Mouse (Mus musculus): ENCODE measurements at regions not wholly inside any gene's neighbourhood (a gene's known extent, or its start where the extent isn't known, plus 50 kb on each side); places are given as distances from the start of the nearest gene placed in this dataset.

GRCm38 (mm10) chrX:145672776-145673175 is 167.8 kb upstream of the Amot start:
- H3K4me2 ChIP-seq = no peak overlapping the region
- DNase-seq = no peak
- H3K9ac ChIP-seq = no peak overlapping the region
- no peaks in the 10 kb centered on the region for H3K27me3 ChIP-seq
- no peaks in the 10 kb centered on the region for H3K36me3 ChIP-seq
- no peaks in the 10 kb centered on the region for H3K4me1 ChIP-seq (replicated peaks)
- H3K4me3 ChIP-seq (replicated peaks) = no peak overlapping the region
- H3K27ac ChIP-seq = no peak overlapping the region
- no peak for ATAC-seq (ENCODE audit: low read depth)
- no peaks in the 10 kb centered on the region for H3K9me3 ChIP-seq (replicated peaks)

DNA sequence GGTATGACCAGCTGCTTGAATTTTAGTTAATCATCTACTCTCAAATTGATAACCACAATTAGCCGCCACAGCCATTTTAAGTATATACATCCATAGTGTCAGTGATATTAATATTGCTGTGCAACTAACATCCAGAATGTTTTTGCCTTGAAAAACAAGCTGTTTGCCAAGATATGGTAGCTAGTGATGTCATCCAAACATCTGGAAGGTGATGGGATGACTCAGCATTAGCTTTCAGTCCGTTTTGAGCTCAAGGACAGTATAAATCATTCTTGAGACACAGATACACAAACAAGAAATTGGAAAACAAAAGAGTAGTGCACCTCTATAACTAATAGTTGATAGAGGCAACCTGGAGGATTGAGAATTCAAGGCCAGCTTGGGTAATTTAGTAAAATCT is 146.7 kb upstream of the Amot start:
- no peak overlapping the region for H3K27ac ChIP-seq
- H3K36me3 ChIP-seq = no peaks in the 10 kb centered on the region
- H3K9ac ChIP-seq = no peak overlapping the region
- H3K27me3 ChIP-seq = no peaks in the 10 kb centered on the region
- no peaks in the 10 kb centered on the region for H3K9me3 ChIP-seq (replicated peaks)
- DNase-seq (no peak), ATAC-seq (ENCODE audit: low read depth) (peak; percentile 60; the same call in 1 of the 2 replicates)
- no peak overlapping the region for H3K4me3 ChIP-seq (replicated peaks)
- H3K4me1 ChIP-seq (replicated peaks) = no peaks in the 10 kb centered on the region
- whole genome bisulfite sequencing (ENCODE audit: insufficient replicate concordance) = 43% methylated on average over 2 of the region's 2 CpGs
- no peak overlapping the region for H3K4me2 ChIP-seq

GRCm38 (mm10) chrX:145619649-145620048 is 114.7 kb upstream of the Amot start:
- no peaks in the 10 kb centered on the region for H3K27me3 ChIP-seq
- no peak for ATAC-seq (ENCODE audit: low read depth)
- H3K4me2 ChIP-seq = no peak overlapping the region
- H3K4me3 ChIP-seq (replicated peaks) = no peak overlapping the region
- no peaks in the 10 kb centered on the region for H3K36me3 ChIP-seq
- H3K27ac ChIP-seq = no peak overlapping the region
- no peaks in the 10 kb centered on the region for H3K4me1 ChIP-seq (replicated peaks)
- no peak overlapping the region for H3K9ac ChIP-seq
- DNase-seq = no peak
- H3K9me3 ChIP-seq (replicated peaks) = no peaks in the 10 kb centered on the region
- WGBS (ENCODE audit: insufficient replicate concordance) = 34% methylated on average over 3 of the region's 3 CpGs

DNA sequence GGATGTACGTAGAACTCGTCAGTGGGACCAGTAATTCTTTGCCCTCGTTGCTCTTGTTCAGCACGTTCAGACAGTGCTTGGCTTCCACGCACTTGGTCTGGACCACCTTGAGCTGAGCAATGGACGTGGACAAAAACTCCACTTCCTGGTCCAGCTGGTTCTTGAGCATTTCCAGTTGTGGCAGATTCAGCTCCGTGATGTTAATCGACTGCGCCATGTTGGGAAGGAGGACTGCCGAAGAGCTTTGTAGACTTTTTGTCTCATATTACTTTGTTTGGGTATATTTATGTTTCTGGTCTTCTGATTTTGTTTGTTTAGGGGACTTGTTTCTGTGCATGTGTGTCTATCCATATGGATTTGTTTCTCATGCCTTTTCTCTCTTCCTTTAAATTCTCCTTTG is 97.1 kb upstream of the Amot start:
- Histone ChIP-seq H3K27me3 (no peaks in the 10 kb centered on the region), H3K4me2 (no peak overlapping the region), H3K9me3 (replicated peaks) (no peaks in the 10 kb centered on the region), H3K4me3 (replicated peaks) (no peak overlapping the region), H3K4me1 (replicated peaks) (no peaks in the 10 kb centered on the region), H3K36me3 (no peaks in the 10 kb centered on the region), H3K9ac (no peak overlapping the region), H3K27ac (no peak overlapping the region)
- ATAC-seq (ENCODE audit: low read depth) = no peak
- DNase-seq = no peak
- 80% methylated on average over 10 of the region's 10 CpGs for WGBS (ENCODE audit: insufficient replicate concordance)

GRCm38 (mm10) chrX:145590733-145591132 is 85.8 kb upstream of the Amot start:
- WGBS (ENCODE audit: insufficient replicate concordance) = 21% methylated on average over 1 of the region's 1 CpGs
- DNase-seq = no peak

GRCm38 (mm10) chrX:145567528-145567927 is 62.5 kb upstream of the Amot start:
- Histone ChIP-seq H3K4me2 (no peak overlapping the region), H3K9me3 (replicated peaks) (no peaks in the 10 kb centered on the region), H3K4me1 (replicated peaks) (no peaks in the 10 kb centered on the region), H3K36me3 (no peaks in the 10 kb centered on the region), H3K27ac (no peak overlapping the region), H3K9ac (no peak overlapping the region), H3K27me3 (no peaks in the 10 kb centered on the region), H3K4me3 (replicated peaks) (no peak overlapping the region)
- 54% methylated on average over 3 of the region's 3 CpGs for WGBS (ENCODE audit: insufficient replicate concordance)
- DNase-seq = no peak
- no peak for ATAC-seq (ENCODE audit: low read depth)

More at GRCm38 (mm10) chrX:145590733-145591132, 85.8 kb upstream of the Amot start:
- H3K4me2 ChIP-seq = no peak overlapping the region
- H3K27ac ChIP-seq = no peak overlapping the region
- ATAC-seq (ENCODE audit: low read depth) = no peak
- H3K27me3 ChIP-seq = no peaks in the 10 kb centered on the region
- H3K36me3 ChIP-seq = no peaks in the 10 kb centered on the region
- H3K4me1 ChIP-seq (replicated peaks) = no peaks in the 10 kb centered on the region
- H3K4me3 ChIP-seq (replicated peaks) = no peak overlapping the region
- H3K9me3 ChIP-seq (replicated peaks) = no peaks in the 10 kb centered on the region
- no peak overlapping the region for H3K9ac ChIP-seq

DNA sequence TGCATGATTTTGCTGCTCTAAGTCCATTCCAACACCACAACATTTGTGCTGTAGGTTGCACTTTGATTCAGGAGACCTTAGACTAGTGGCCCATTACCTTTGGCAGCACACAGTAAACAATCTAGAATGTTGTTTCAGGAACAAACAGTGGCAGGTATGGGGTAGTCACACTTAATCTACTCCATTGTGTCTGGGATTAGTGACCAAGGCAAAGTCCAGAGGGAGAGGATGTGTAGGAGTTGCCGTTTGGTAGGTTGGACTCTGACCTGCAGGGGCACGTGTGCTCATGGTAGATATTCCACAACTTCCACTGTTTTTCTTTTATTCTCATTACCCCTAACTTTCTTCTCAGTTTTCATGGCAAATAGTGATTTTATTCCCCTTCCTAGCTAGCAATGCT is 62.1 kb upstream of the Amot start:
- Histone ChIP-seq H3K9ac (no peak overlapping the region), H3K9me3 (replicated peaks) (no peaks in the 10 kb centered on the region), H3K27ac (no peak overlapping the region), H3K4me2 (no peak overlapping the region), H3K36me3 (no peaks in the 10 kb centered on the region), H3K27me3 (no peaks in the 10 kb centered on the region), H3K4me1 (replicated peaks) (no peaks in the 10 kb centered on the region), H3K4me3 (replicated peaks) (no peak overlapping the region)
- no peak for DNase-seq
- ATAC-seq (ENCODE audit: low read depth) = no peak
- WGBS (ENCODE audit: insufficient replicate concordance) = 40% methylated on average over 2 of the region's 2 CpGs

GRCm38 (mm10) chrX:145558881-145559280 is 53.9 kb upstream of the Amot start:
- WGBS (ENCODE audit: insufficient replicate concordance) = 51% methylated on average over 1 of the region's 1 CpGs
- H3K27ac ChIP-seq = no peak overlapping the region
- DNase-seq (no peak), ATAC-seq (ENCODE audit: low read depth) (no peak)
- H3K4me1 ChIP-seq (replicated peaks) = no peaks in the 10 kb centered on the region
- no peaks in the 10 kb centered on the region for H3K36me3 ChIP-seq
- no peak overlapping the region for H3K4me3 ChIP-seq (replicated peaks)
- H3K4me2 ChIP-seq = no peak overlapping the region
- H3K9me3 ChIP-seq (replicated peaks) = no peaks in the 10 kb centered on the region
- H3K9ac ChIP-seq = no peak overlapping the region
- no peaks in the 10 kb centered on the region for H3K27me3 ChIP-seq
